Mouse (Mus musculus) lung, postnatal 0 days (tissue): ENCODE measurements around the gene Slc6a20b. TPM values are rescaled to one million over a fixed set of nuclear protein-coding genes. Genes with fewer than 3 reads are reported as not detected.
"Not testable (repeated sequence)": the region's sequence is repeated elsewhere in the genome, so short reads cannot be mapped to it uniquely, and the experiment has no call there.

Experiments used
- ATAC-seq: fragments of 200-750 bp; cut with Nextera tagmentation; 2 replicates; pipeline ENCODE4 v1.8.0; 2017; ENCODE audit warnings: moderate library complexity
- DNase-seq: peaks from one replicate; pipeline ENCODE4 v3.0.0-alpha.2; 2016; ENCODE audit warnings: low spot score
- H3K27ac ChIP-seq: fragments of 300-500 bp; sonication (generic); 2 replicates; pipeline ENCODE4 v1.5.1; 2014; ENCODE audit warnings: antibody characterized with exemption, mild to moderate bottlenecking, low read length, mixed read lengths
- H3K27me3 ChIP-seq: fragments of 300-500 bp; sonication (generic); replicated peaks from 2 replicates; pipeline ENCODE4 v1.6.1; 2014; ENCODE audit warnings: low read length, mixed read lengths; ENCODE audit not compliant: insufficient read depth
- H3K36me3 ChIP-seq: fragments of 300-500 bp; sonication (generic); 2 replicates; pipeline ENCODE4 v1.6.1; 2014; ENCODE audit warnings: low read length, mixed read lengths; ENCODE audit not compliant: insufficient read depth
- H3K4me1 ChIP-seq: fragments of 300-500 bp; sonication (generic); 2 replicates; pipeline ENCODE4 v1.6.1; 2014; ENCODE audit warnings: antibody characterized with exemption, low read depth, low read length, mixed read lengths; ENCODE audit not compliant: insufficient read depth
- H3K4me2 ChIP-seq: fragments of 300-500 bp; sonication (generic); replicated peaks from 2 replicates; pipeline ENCODE4 v1.6.1; 2014; ENCODE audit warnings: low read depth, mild to moderate bottlenecking, low read length, moderate library complexity, mixed read lengths
- H3K4me3 ChIP-seq: fragments of 300-500 bp; sonication (generic); 2 replicates; pipeline ENCODE4 v1.5.1; 2014; ENCODE audit warnings: low read depth, low read length
- H3K9ac ChIP-seq: fragments of 300-500 bp; sonication (generic); replicated peaks from 2 replicates; pipeline ENCODE4 v1.6.1; 2014; ENCODE audit warnings: low read depth, mild to moderate bottlenecking
- H3K9me3 ChIP-seq: fragments of 300-500 bp; sonication (generic); 2 replicates; pipeline ENCODE4 v1.6.1; 2016; ENCODE audit warnings: low read length, mixed read lengths
- CTCF ChIP-seq: IDR thresholded peaks from 2 replicates; pipeline ENCODE4 v1.5.1; 2016; ENCODE audit warnings: antibody characterized with exemption, mild to moderate bottlenecking
- EP300 ChIP-seq: IDR thresholded peaks from 2 replicates; pipeline ENCODE4 v1.6.1; 2016; ENCODE audit warnings: antibody characterized with exemption, mild to moderate bottlenecking, control low read depth
- WGBS: fragments of 180-500 bp; shearing (Covaris S2); extraction: QIAGEN DNeasy Blood & Tissue Kit; methylation state at CpG from one replicate; pipeline ENCODE4 v1.1.7; 2014; 5-methylcytosine and 5-hydroxymethylcytosine counted together
- polyA plus RNA-seq: library from polyadenylated mRNA; unstranded; fragments of >200 nt; fragmentation: Nextera tagmentation; extraction: Ambion mirVana; gene quantifications from 2 replicates; pipeline ENCODE4 v1.2.1, GENCODE M21; 2015

Slc6a20b gene
- 0.12 and 0.17 TPM in 2 replicates for polyA plus RNA-seq

DNA sequence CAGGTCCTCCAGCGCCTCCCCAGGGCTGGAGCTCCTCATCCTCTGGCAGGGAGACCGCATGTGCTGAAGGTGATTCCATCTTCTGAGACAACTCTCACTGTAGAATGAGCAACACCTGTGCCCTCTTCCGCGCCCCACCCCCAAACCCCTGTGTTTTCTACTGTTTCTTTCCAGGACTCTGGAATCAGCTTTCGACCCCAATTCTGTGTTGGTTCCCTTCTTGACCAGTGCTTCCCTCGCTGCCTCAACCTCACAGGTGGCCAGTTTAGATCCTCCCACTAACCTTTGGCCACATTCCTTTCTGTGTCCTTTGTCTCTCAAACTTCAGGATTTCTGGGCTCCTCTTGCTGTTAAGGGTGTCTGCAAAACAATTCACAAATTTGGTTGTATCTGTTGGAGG lies at the start of gene Slc6a20b:
TSS of gene Slc6a20b (minus strand) at position 285 of the 400 bp plus-strand sequence.
- ATAC-seq (no peak), DNase-seq (no peak)
- Histone ChIP-seq H3K9ac (no peak within 1 kb of the TSS), H3K4me1 (no peaks in the 10 kb centered on the region), H3K27me3 (no peaks in the 10 kb centered on the region), H3K4me2 (no peak within 1 kb of the TSS), H3K36me3 (no peaks in the 10 kb centered on the region), H3K27ac (no peak within 1 kb of the TSS), H3K9me3 (no peaks in the 10 kb centered on the region), H3K4me3 (no peak within 1 kb of the TSS)
- WGBS, result 71% methylated on average over 6 of the region's 6 CpGs
- TF ChIP-seq CTCF (no peak), EP300 (no peak)

DNA sequence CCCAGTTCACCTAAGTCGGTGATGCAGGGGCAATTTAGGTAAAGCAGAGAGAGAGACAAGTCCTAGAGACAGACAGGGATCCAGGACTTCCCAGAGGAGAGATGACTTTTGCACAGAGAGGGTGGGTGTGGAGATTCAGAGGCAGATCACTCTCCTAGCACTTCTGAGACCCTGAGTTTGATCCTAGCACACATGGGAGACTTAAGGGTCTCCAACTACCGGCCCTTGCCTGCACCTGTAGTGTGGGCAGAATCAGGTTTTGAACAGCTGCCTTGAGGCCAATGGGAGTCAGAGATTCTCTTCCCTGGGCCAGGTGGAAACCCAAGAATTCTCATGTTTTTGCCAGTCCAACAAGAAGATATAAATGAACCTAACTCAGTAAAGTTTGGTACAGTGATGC lies 46.8 kb upstream of the Slc6a20b start:
- 25% methylated on average over 2 of the region's 2 CpGs for WGBS
- no peak for ATAC-seq

DNA sequence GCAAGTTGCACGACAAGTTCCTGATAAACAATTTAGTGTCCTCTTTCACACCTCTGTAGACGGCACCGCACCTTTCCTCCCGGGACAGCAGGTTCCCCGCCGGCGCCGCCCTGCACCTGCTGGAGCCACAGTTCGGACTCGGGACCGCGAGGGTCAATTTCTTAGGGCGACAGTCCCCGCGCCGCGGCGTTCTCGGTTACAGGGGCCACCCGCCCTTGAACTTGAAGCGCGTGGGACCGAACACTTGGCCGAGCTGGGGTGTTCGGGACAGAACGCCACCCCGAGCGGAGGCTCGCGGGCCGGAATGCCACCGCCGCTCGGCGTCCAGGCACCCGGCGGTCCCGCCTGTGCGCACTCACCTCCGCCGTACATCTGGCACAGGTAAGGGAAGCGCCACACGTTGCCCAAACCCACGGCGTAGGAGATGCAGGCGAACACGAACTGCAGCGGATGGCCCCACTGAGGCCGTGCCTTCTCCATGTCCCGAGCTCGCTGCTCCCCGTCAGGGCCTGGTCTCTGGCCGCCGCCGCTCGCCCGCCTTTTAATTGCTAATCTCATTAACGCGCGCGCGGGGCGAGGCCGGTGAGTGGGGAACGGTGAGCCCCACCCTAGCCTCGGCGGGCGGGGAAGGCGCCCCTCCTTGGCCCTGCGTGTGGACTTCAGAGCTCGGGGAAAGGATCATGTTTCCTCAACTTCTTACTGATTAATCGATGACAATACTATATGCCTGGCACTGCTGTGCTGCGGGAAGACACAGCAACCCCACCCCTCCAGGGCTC lies 46.2 kb upstream of the Slc6a20b start, which contains the start of the genes Ccr9 and Slc6a20a:
TSS of gene Ccr9 (plus strand) at position 113 of the 779 bp plus-strand sequence.
TSS of gene Slc6a20a (minus strand) at position 559 of the 779 bp plus-strand sequence.
- ATAC-seq, result peak; percentile 55

More for the DNA sequence above, 46.8 kb upstream of the Slc6a20b start:
- no peak overlapping the region for H3K9ac ChIP-seq
- H3K4me2 ChIP-seq, result no peak overlapping the region
- H3K27ac ChIP-seq, result no peak overlapping the region
- TF ChIP-seq EP300 (no peak), CTCF (no peak)
- H3K36me3 ChIP-seq, result no peaks in the 10 kb centered on the region
- DNase-seq, result no peak
- no peaks in the 10 kb centered on the region for H3K4me1 ChIP-seq
- H3K4me3 ChIP-seq, result peak overlapping the region; percentile 34
- H3K27me3 ChIP-seq, result peaks cover 17% of the 10 kb centered on the region
- no peaks in the 10 kb centered on the region for H3K9me3 ChIP-seq

DNA sequence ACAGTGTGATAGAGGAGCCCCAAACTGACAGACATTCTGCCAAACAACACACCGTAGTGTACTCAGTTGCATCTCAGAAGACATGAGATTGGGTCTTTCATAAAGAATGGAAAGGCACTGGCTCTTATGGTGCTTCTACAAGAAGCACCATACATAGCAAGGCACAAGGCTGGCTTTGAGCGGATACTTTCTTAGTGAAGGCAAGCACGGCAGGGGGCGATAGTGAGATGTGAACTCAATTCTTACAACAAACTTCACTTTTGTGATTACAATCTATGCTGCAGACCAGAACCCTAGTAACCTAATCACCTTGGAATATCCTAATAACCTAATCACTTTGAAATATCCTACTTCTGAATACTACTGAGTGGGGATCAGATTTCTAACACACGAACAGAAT lies 33.3 kb upstream of the Slc6a20b start:
- peak; percentile 42 for DNase-seq
- Histone ChIP-seq H3K27ac (no peak overlapping the region), H3K4me2 (no peak overlapping the region), H3K4me1 (no peaks in the 10 kb centered on the region), H3K36me3 (no peaks in the 10 kb centered on the region), H3K4me3 (no peak overlapping the region), H3K9me3 (no peaks in the 10 kb centered on the region), H3K9ac (no peak overlapping the region), H3K27me3 (no peaks in the 10 kb centered on the region)
- ATAC-seq, result no peak
- peak; percentile 68 for TF ChIP-seq CTCF
- no peak for TF ChIP-seq EP300
- 48% methylated on average over 5 of the region's 5 CpGs for WGBS

More for the DNA sequence above, 46.2 kb upstream of the Slc6a20b start, which contains the start of the genes Ccr9 and Slc6a20a:
- Histone ChIP-seq H3K9ac (0 out of 2 replicates have a peak within 1 kb of the TSS, but pooled peaks have one; percentile 2), H3K27ac (no peak within 1 kb of the TSS), H3K9me3 (no peaks in the 10 kb centered on the region), H3K4me1 (no peaks in the 10 kb centered on the region), H3K36me3 (no peaks in the 10 kb centered on the region), H3K27me3 (peaks cover 17% of the 10 kb centered on the region), H3K4me2 (peak within 1 kb of the TSS; percentile 64), H3K4me3 (peak within 1 kb of the TSS; percentile 34)
- DNase-seq, result peak; percentile 22
- TF ChIP-seq CTCF (no peak), EP300 (no peak)
- 2% methylated on average over 73 of the region's 73 CpGs for WGBS

DNA sequence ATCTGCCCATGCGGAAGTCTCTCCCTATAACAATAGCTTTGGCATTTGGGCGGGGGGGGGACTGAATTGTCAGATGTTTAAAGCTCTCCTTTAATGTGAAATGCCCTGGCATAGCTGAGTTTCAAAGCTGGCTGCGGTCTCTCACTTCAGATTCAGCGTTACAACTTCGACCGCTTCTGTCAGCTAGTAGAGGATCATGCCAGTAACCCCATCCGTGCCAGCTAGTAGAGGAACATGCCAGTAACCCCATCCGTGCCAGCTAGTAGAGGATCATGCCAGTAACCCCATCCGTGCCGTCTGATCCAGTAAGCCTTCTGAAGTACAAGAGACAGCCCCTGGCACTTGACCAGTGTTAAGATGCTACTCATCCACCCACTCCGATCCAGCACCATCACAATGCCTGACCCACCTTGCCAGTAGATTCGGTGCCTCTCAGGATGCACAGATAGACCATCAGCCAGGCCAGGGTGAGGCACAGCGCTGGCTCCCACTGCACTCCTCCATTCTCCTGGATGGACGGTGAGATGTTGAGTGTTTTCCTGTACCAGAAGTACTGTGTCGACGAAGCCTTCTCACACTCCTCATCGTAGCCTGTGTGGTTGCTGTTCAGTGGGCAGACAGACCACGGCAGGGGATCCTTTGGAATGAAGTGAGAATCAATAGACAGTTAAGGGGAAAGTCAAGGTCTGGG lies 27.8 kb upstream of the Slc6a20b start:
- DNase-seq, result not testable (repeated sequence)

DNA sequence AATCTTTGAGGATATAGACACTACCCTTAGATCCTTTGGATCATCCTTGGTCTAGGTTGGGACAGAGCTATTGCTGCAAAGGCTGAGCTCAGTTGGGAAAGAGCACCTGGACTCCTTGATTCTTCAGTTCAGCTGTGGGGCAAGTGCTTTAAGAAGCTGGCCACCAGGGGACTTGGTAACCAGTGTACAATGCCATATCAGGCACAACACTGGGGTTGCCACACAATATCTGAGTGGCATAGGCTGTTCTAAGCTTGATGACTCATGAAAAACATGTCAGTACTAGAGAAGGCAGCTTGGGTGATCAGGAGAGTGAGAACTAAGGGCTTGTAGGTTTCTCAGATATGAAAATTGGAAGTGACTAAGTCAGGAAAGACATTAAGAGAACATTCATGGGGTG lies 26.6 kb upstream of the Slc6a20b start:
- no peak overlapping the region for H3K9ac ChIP-seq
- no peak for TF ChIP-seq CTCF
- no peak for ATAC-seq

More for the DNA sequence above, 27.8 kb upstream of the Slc6a20b start:
- not testable (repeated sequence) for H3K27me3 ChIP-seq, H3K4me1 ChIP-seq, H3K4me2 ChIP-seq, H3K36me3 ChIP-seq, H3K4me3 ChIP-seq, ATAC-seq, H3K9me3 ChIP-seq, H3K27ac ChIP-seq, H3K9ac ChIP-seq
- 80% methylated on average over 17 of the region's 18 CpGs for WGBS

More for the DNA sequence above, 26.6 kb upstream of the Slc6a20b start:
- Histone ChIP-seq H3K36me3 (no peaks in the 10 kb centered on the region), H3K9me3 (no peaks in the 10 kb centered on the region), H3K4me3 (no peak overlapping the region), H3K27ac (no peak overlapping the region), H3K27me3 (no peaks in the 10 kb centered on the region), H3K4me2 (no peak overlapping the region), H3K4me1 (no peaks in the 10 kb centered on the region)
- no peak for DNase-seq
